Mouse (Mus musculus) stomach, postnatal 0 days (tissue): ENCODE measurements around the gene Scnm1.

Source experiments
- CTCF ChIP-seq: IDR thresholded peaks from 2 replicates; pipeline ENCODE4 v1.5.1; 2016; ENCODE audit warnings: antibody characterized with exemption, low read depth, mild to moderate bottlenecking, moderate library complexity
- EP300 ChIP-seq: optimal IDR thresholded peaks from 2 replicates; pipeline ENCODE3; 2016; ENCODE audit warnings: antibody characterized with exemption

- no peak for TF ChIP-seq CTCF
- no peak for TF ChIP-seq EP300
These were observed 43.8 kb upstream of the Scnm1 start for GRCm38 (mm10) chr3:95177583-95177982.
